Mouse (Mus musculus): ENCODE measurements at regions not wholly inside any gene's neighbourhood (a gene's known extent, or its start where the extent isn't known, plus 50 kb on each side); places are given as distances from the start of the nearest gene placed in this dataset.
A peak's percentile ranks its signal among the peaks of the same experiment; 100 is the strongest.

DNA sequence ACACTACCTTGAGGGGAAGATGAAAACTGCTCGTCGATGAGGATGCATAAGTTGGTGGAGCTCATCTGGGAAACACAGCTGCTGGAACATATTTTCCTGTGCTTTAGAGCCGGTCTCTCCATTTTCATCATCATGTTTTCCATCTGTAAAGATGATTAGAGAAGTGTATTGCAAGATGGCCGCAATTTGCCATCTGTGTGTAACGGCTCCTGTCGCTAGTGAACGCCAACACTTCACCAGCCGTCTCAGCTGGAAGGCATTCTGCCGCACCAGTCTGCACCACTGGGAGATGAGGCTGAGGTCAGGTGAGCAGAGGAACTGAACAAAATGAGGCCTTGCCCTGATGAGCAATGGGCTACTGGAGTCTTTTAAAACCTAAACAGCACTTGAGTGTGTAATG lies 57.4 kb downstream of the Gm21962 start:
- no peak for DNase-seq

DNA sequence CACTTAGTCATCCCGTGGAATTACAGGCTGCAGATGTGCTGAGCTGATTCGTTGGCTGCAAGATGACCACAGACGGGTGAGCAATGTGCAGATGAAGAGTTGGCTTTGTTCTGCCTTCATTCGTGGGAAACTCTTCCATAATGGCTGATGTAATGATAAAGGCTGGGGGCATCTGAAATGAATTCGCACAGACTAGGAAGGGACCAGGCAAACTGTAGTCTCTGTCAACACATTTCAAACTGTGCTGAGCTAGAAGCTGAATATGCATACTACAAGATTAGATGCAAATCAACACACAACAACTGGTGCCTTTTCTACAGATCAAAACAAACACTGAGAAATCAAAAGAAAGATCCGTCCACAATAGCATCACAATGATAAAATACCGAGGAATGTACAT lies 58.1 kb downstream of the Gm21962 start:
- no peak for DNase-seq

DNA sequence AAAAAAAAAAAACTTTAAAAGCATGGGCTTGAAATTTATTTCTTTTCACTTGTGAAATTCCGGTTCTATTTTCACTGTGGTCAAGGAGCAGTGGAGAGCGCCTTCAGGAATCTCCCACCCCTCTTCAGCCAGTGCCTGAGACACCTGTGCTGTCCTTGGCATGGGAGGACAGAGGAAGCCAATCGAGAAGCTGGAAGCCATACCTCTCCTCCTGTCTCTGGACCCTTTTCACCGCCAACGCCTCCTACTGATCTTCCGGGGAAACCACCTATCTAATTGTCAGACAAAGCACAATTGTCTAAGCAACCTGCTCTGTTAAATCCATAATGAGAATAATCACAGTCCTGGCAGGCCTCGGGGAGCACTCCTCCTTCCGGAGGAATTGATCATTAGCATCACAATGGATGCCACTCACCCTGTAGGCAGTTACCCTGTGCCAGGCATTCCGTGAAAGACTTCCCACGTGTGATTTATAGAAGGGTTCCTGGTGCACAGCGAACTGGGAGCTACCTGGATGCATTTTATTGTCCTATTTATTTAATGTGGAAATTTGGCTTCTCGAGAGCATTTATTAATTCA lies 66.0 kb downstream of the Gm21962 start:
- DNase-seq = no peak

DNA sequence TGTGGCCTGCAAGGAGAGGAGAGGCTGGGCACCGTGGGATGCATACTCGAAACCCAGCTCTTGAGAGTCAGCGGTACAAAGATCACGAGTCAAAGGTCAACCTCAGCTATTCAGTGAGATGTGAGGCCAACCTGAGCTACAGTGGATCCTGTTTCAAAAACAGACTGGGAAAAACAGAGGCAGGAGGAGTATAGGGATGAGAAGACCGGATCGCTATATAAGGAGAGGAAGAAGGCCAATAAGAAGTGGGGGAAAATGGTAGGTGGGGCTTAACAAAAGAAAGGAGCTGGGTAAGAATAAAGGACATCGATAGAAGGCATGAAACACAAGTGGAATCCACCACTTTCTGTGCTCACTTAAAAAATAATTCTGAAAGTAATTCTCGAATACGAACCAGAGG lies 70.2 kb downstream of the Gm21962 start:
- no peak for DNase-seq

DNA sequence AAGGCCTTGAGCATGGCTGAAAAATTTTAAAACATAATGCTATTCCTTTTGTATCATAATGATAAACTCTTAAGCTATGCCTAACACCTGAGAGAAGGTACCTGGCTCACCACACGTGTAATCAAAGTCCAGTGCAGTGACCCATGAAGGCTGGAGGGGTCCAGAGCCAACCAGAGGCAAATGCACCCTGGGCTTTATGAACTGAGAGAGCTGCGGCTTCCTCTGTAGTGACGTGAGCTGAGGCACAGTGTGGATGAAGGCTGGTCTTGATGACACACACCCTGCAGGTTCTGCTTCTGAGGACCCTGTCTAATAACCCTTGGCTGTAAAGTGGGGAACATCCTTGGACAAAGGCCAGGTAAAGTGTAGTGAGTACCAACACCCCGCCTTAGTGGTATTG lies 70.8 kb downstream of the Gm21962 start:
- no peak for DNase-seq

DNA sequence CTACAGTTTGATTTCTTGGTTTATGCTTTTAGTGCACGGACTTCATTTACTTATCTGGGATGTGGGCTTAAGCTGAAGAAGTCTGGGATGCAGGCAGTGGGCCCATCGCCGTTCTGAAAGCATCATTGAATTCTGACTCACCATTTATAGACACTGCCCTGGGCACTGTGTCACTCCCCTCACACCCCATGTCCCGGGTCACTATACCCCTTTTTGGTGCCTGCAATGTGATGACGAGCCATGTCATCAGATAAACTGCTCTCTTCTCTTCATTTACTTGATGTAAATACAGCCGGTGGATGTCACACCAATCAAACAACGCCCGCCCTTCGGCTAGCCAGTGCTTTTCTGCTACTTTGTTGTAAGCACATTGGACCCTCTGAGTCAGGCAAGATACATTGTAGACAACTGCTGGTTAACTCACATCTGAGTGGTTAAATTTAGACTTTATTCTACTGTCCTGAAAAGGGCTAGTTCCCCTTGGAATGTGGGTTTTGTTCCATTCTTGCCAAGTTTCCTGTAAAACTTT lies 80.5 kb downstream of the Gm21962 start:
- no peak for DNase-seq

DNA sequence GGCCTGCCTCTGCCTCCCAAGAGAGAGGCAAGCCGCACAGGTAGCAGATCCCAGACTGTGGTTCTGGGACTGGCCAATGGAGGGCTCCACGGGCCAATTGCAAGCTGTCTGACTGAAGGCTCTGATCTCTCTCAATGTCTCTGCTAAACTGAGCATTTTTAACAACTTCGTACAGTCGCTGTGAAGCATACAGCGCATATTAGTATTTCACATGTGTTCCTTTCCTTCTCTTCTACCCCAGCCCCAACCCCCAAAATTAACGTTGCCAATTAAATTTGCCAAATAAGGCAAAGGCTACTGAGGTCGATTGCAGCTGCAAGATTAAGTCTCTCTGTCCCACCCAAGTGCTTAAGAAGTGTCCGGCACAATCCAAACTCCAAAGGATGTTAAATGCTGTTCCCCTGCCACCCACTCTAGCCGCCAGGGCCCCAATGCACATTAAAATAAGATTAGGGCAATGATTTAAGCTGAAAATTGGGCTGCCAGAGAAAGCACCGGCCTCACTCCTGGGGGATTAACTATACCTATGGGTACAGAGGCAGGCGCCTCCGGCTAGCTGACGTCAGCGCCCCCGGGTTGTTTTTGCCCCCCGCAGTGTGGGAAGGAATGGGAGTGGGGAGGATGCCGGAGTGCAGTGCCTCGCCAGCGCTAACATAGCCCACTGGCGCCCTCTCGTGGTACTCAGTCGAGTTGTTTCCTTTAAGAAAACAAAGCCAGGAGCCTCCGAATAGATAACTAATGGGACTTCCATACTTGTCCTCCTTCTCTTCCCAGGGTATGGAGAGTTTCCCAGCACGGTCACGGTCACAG lies 81.3 kb downstream of the Gm21962 start:
- DNase-seq = peak; percentile 39

DNA sequence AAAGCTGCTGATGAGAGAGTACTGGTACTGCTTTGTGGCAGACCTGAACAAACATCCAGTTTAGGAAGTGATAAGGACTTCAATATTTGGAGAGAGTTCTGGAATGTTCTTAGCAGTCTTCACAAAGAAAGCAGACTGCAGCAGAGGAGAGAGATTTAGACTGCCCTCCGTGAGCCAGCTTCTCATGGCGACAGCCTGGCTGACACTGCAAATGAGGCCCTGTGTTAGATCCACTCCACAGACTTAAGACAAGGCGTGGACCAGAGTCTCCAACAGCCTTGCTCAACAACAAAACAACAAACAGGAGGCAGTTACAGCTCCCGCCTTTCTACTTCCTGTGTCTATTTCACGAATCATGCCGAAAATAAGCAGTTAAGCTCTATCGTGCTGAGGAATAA lies 81.9 kb downstream of the Gm21962 start:
- DNase-seq = no peak

DNA sequence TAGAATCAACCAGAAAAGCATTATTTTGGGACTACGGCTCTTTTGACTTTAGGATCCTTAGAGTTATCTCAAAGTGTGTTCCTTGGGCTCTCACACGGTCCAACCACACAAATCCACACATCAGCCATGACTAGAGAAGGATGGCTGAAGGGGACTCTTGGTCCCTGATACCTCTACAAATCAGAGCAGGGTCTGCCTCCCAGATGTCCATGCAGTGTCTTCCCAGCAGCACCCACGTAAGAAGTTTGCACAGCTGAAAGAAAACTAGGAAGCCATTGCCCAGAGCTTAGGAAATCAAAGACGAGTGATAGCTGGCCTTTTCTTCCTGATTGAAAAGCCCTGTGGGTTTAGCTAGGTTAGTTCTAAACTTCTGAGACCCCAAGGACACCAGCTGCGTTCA lies 84.1 kb downstream of the Gm21962 start:
- no peak for DNase-seq

DNA sequence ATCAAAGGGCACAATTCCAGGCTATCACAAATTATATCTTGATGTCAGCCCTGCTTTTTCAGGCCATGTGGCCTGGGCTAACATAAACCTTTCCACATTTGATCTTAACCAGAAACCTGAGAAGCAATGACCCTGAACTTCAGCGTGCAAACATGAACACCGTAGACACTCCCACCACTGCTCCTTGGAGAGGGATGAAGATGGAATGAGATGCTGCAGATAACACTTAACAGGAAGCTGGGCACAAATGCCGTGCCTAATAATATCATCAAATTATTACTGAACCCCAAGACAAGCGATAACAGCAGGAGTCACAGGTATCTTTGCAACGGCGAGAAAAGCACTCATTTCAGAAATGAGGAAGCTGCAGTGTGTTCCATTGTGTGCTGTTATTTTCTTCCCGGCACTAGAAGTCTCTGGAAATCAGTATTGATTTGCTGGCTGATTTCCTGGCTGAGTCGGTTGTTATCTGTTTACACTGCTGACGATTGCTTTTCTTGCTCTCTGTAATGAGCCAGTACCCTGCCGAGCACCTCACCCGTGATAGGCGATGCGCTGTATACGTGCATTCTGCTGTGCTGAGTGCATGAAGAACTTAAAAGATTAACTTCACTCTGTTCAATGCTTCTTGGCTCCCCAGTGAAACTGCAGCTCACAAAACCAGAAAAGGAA lies 91.0 kb downstream of the Gm21962 start:
- DNase-seq = no peak

DNA sequence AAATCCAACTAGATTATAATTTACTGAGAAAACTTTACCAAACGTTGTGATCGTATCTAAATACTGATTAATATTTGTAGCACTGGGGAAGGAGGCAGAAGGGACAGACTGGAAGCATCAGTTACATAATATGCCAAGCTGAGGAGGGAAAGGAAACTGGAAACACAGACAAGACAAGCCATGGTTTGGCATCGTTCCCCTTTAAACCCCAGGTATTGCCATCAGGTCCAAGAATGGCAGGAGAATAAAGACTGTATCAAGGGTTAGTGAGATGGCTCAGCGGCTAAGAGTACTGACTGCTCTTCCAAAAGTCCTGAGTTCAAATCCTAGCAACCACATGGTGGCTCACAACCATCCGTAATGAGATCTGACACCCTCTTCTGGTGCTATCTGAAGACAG lies 92.1 kb downstream of the Gm21962 start:
- no peak for DNase-seq

DNA sequence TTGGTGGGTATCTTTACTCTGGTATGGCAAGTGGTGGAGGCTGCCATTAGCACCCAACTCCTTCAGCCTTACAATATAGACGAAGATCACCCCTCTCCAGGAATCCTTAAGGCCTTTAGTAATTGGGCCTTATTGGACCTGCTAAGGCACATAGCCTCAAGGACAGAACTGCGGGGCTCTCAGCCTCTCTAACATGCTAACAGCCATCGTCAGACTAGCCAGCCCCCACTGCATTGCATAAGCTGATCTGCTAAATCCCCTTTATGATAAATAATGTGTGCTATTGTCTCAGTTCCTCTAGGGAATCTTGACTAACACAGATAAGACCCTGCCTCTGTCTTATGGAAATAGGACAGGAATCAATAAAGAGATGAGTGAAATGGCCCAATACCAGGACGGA lies 95.7 kb upstream of the H2afz start:
- DNase-seq = no peak

DNA sequence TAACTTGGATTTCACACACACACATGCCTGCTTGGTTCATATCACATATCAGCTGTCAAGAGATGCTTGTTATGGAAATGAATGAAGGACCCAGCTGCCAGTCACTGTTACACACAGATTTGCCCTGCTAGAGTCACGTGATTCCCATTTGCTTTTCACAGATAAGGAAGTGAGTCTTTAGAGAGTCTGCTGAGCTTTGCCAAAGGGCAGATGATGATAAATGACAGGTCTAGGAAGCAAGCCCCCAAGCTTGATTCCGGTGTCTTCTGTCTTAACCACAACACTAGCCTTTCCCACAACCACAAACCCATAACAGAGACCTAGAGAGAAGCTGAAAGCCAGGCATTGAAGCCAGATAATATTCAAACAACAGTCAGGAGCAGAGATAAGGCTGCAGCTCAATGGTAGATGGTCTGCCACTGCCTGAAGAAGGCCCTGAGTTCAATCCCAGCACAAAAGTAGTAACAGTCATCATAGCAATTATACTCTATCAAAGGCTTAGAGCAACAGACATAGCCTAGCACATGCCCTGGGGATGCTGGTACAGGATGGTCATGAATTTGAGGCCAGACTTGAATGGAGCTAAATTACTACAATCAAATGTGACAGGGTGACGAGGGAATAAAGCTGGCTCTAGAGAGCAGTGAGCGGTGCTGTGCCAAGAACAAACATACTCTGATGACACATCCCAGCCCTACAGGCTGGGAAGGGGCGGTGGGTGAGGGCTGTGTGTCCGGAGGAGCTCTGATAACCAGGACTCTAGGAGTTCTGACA lies 89.0 kb upstream of the H2afz start:
- DNase-seq = no peak

DNA sequence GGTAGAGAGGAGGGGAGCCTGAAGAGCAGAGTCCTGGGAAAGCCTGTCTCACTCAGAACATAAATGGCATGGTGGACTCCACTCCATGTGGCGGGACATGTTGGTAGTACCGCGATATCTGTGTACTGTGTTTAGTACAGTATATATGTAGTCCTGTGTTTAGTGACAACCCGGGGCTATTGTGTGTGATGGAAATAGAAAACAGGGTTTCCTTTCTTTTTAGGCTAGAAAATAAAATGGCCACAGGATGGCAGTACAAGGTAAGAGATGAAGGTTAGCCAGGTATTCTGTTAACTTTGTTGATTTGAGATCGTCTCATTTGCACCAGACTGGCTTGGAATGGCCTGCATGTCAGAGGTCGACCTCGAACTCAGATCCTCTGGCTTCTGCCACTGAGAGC lies 86.2 kb upstream of the H2afz start:
- DNase-seq = no peak

DNA sequence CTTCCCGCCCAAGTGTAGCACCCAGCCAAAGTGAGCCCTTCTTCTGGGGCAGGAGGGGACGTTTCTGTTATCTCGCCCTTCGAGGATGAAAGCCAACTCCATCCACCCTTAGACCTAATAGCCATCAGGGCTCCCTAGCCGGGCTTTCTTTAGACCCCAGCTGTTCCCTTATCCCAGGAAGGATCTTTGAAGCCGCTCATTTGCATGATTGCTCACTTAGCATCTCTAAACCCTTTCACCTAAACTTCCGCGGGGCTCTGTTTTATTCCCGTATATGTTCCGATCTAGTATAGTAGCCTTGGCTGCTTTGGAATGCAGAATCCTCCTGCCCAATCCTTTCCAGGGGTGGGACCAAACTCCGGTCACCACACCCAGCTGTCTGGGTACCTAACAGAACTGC lies 84.3 kb upstream of the H2afz start:
- DNase-seq = no peak

DNA sequence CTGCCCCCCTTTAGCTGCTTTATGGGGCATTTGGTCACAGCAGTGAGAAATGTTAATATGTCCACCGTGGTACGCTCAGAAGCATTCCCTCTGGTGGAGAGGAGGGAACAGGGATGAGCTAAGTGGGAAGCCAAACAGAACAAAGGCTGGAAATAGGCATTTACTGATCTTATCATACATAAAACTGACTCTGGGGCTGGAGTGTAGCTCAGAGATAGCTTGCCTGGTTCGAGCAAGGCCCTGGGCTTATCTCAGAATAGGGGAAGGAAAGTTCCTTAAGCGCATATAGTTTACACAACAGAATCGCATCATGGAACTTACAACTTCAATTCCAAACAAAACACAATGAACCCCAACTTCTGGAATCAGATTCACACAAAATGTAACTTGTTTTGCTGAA lies 81.5 kb upstream of the H2afz start:
- no peak for DNase-seq

DNA sequence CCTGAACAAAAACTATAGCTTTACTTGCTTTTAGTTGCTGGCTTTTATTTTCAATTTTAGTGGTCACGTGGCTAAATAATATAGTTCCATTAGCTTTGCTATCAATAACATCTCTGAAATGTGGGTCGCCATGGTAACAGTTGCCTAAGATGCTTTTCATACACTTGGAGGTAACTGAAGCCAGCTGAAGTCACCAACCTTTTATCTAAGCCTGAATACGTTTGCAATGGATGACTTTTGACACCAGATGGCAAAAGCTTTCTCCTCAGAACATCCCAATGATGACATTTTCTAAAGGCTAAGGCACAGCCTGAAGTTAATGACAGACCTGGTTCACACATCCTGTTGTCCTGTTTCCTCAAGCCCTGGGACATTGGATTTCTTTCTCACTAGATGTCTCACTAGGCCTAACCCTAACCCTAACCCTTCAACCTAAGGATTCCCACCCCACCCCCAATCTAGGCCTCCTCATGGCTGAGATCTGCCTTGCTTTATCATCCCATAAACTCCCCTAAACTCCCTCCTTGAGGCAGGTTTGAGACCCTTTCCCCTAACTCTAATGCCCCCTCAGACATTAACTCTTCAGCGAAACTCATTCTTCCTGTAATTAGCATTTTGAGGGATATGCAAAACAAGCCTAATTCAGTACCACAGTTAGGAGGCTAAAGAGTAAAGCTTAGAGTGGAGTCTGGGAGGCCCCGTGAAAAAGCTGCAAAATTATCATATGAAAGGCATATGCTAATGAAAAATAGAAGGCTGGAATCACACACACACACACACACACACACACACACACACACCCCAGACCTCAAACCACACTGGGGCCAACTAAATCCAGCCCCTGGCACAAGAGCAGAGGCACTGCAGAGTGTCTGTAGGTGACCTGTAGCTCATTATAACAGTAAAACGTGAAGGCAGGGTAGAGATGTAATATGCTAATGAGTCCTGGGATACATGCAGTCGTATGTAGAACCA lies 80.1 kb upstream of the H2afz start:
- no peak for DNase-seq

DNA sequence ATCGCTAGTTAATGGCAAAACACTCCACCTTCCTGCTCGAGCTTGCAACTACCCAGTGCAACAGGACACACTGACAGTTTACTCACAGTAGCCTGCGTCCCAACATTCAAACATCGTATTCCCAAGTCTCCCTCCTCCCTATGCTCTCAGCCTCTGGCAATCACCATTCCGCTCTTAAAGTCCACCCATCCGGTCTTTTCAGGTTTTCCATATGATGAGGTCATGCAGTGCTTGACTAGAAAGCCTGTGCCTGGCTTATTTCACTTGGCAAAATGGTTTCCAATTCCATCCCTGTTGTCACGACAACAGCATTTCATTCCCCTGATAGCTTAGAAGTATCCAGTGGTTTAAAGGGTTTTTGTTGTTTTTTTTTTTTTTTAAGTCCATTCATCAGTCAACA lies 79.1 kb upstream of the H2afz start:
- DNase-seq = no peak

DNA sequence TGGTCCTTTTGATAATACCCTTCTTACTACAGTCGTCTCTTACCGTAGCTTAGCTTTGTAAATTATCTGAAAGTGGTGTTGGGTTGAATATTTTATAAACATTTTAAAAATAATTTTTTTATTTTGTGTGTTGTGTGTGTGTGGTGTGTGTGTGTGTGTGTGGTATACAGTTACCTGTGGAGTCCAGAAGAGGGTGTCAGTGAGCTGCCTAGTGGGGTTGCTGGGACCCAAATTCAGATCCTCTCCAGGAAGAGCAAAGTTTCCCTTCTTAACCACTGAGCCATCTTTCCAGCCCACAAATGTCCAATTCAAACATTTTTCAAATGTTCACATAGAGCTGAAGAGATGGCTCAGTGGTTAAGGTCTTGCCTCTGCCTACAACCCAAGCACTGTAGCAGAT lies 78.4 kb upstream of the H2afz start:
- DNase-seq = no peak

DNA sequence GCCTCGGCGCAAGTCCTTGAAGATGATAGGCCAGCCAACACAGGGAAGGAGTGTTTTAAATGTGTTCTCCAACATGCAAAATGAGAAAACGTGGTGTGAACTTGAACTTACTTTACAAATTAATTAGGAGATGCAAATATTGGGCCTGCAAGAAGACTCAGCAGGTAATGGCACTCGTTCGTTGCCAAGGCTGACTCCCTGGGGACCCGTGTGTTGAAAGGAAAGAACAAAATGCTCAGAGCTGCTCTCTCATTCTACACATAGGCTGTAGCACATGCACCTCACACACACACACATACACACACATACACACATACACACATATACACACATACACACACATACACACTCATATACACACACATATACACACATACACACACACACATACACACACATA lies 74.6 kb upstream of the H2afz start:
- no peak for DNase-seq

DNA sequence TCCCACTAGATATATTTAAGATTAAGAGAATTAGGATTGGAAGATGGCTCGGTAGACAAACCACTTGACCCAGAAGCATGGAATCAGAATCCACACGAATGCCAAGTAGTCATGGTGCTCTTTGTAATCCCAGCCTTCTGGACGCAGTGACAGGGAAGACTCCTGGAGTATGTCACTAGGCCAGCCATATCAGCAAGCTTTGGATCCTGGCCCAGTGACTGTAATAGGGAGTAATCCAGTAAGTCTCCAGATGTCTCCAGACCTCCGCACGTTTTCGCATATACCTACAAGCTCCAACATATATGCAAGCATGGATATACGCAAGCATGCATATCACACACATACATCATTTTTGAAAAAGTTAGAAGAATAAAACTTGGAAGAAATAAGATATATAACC lies 73.9 kb upstream of the H2afz start:
- DNase-seq = no peak
